Mouse (Mus musculus) heart, embryonic 11.5 days (tissue): Measurements from ENCODE around the gene Psen2. TPM values are rescaled to one million over a fixed set of nuclear protein-coding genes. Genes with fewer than 3 reads are reported as not detected.

Source experiments
- ATAC-seq: fragments of 200-750 bp; cut with Nextera tagmentation; replicated peaks from 2 replicates; pipeline ENCODE4 v1.8.0; 2017; ENCODE audit warnings: moderate library complexity; ENCODE audit not compliant: insufficient number of reproducible peaks, low FRiP score, low TSS enrichment
- H3K27ac ChIP-seq: fragments of 300-500 bp; sonication (generic); 2 replicates; pipeline ENCODE4 v1.5.1; 2014; ENCODE audit warnings: mild to moderate bottlenecking, low read depth, low read length
- H3K27me3 ChIP-seq: fragments of 300-500 bp; sonication (generic); 2 replicates; pipeline ENCODE4 v1.6.1; 2014; ENCODE audit warnings: mild to moderate bottlenecking, low read length, mixed read lengths; ENCODE audit not compliant: control insufficient read depth, insufficient read depth
- H3K36me3 ChIP-seq: fragments of 300-500 bp; sonication (generic); 2 replicates; pipeline ENCODE4 v1.6.1; 2014; ENCODE audit warnings: mild to moderate bottlenecking, low read length, moderate library complexity, mixed read lengths; ENCODE audit not compliant: control insufficient read depth, insufficient read depth
- H3K4me1 ChIP-seq: fragments of 300-500 bp; sonication (generic); 2 replicates; pipeline ENCODE4 v1.6.1; 2014; ENCODE audit warnings: low read length; ENCODE audit not compliant: control insufficient read depth, insufficient read depth
- H3K4me2 ChIP-seq: fragments of 300-500 bp; sonication (generic); 2 replicates; pipeline ENCODE4 v1.6.1; 2014; ENCODE audit warnings: mild to moderate bottlenecking, moderate library complexity
- H3K4me3 ChIP-seq: fragments of 300-500 bp; sonication (generic); 2 replicates; pipeline ENCODE4 v1.5.1; 2014; ENCODE audit warnings: low read depth, low read length
- H3K9ac ChIP-seq: fragments of 300-500 bp; sonication (generic); 2 replicates; pipeline ENCODE4 v1.6.1; 2014; ENCODE audit warnings: mild to moderate bottlenecking, low read depth, low read length, moderate library complexity
- H3K9me3 ChIP-seq: fragments of 300-500 bp; sonication (generic); replicated peaks from 2 replicates; pipeline ENCODE4 v1.6.1; 2016; ENCODE audit warnings: low read length; ENCODE audit not compliant: control insufficient read depth
- WGBS: fragments of 180-500 bp; shearing (Covaris S2); extraction: QIAGEN DNeasy Blood & Tissue Kit; methylation state at CpG from one replicate; pipeline ENCODE4 v1.1.7; 2014; ENCODE audit not compliant: insufficient replicate concordance; 5-methylcytosine and 5-hydroxymethylcytosine counted together
- polyA plus RNA-seq: library from polyadenylated mRNA; unstranded; fragments of >200 nt; fragmentation: Nextera tagmentation; extraction: Ambion mirVana; gene quantifications from 2 replicates; pipeline ENCODE4 v1.2.1, GENCODE M21; 2014

The Psen2 gene
- polyA plus RNA-seq, 1 experiment from 2014 or later = 14.7 TPM

- no peaks in the 10 kb centered on the region for H3K4me1 ChIP-seq
- WGBS = 82% methylated on average over 9 of the region's 9 CpGs
Measured at GRCm38 (mm10) chr1:180210781-180211271, 52.4 kb downstream of the Psen2 start.

GRCm38 (mm10) chr1:180210031-180210432, 53.2 kb downstream of the Psen2 start:
- no peak for ATAC-seq
- Histone ChIP-seq H3K4me1 (no peaks in the 10 kb centered on the region), H3K36me3 (no peaks in the 10 kb centered on the region), H3K27me3 (no peaks in the 10 kb centered on the region), H3K4me2 (no peak overlapping the region), H3K9ac (no peak overlapping the region), H3K9me3 (no peaks in the 10 kb centered on the region), H3K27ac (no peak overlapping the region), H3K4me3 (no peak overlapping the region)
- 49% methylated on average over 4 of the region's 4 CpGs for WGBS

More at GRCm38 (mm10) chr1:180210781-180211271, 52.4 kb downstream of the Psen2 start:
- no peaks in the 10 kb centered on the region for H3K27me3 ChIP-seq
- H3K36me3 ChIP-seq = no peaks in the 10 kb centered on the region
- no peak overlapping the region for H3K9ac ChIP-seq
- H3K27ac ChIP-seq = no peak overlapping the region
- H3K4me2 ChIP-seq = no peak overlapping the region
- H3K9me3 ChIP-seq = no peaks in the 10 kb centered on the region
- H3K4me3 ChIP-seq = no peak overlapping the region
- ATAC-seq = no peak

GRCm38 (mm10) chr1:180208370-180208769, 54.9 kb downstream of the Psen2 start:
- no peak overlapping the region for H3K27ac ChIP-seq
- no peak overlapping the region for H3K4me3 ChIP-seq
- H3K36me3 ChIP-seq = no peaks in the 10 kb centered on the region
- ATAC-seq = no peak
- H3K9ac ChIP-seq = no peak overlapping the region
- H3K4me2 ChIP-seq = no peak overlapping the region
- no peaks in the 10 kb centered on the region for H3K27me3 ChIP-seq
- no peaks in the 10 kb centered on the region; the same call in 1 of the 2 replicates for H3K9me3 ChIP-seq
- 57% methylated on average over 3 of the region's 3 CpGs for WGBS
- H3K4me1 ChIP-seq = no peaks in the 10 kb centered on the region

GRCm38 (mm10) chr1:180200722-180201121, 62.5 kb downstream of the Psen2 start:
- H3K4me3 ChIP-seq = no peak overlapping the region
- WGBS = 66% methylated on average over 5 of the region's 5 CpGs

GRCm38 (mm10) chr1:180199715-180200050, 63.6 kb downstream of the Psen2 start:
- Histone ChIP-seq H3K4me3 (no peak overlapping the region), H3K4me1 (peaks cover 4% of the 10 kb centered on the region; the same call in 1 of the 2 replicates), H3K27ac (no peak overlapping the region), H3K36me3 (no peaks in the 10 kb centered on the region), H3K4me2 (no peak overlapping the region), H3K9me3 (no peaks in the 10 kb centered on the region; the same call in 1 of the 2 replicates), H3K27me3 (no peaks in the 10 kb centered on the region), H3K9ac (no peak overlapping the region)
- WGBS = 50% methylated on average over 4 of the region's 4 CpGs
- no peak for ATAC-seq

More at GRCm38 (mm10) chr1:180200722-180201121, 62.5 kb downstream of the Psen2 start:
- Histone ChIP-seq H3K9me3 (no peaks in the 10 kb centered on the region; the same call in 1 of the 2 replicates), H3K9ac (no peak overlapping the region), H3K4me2 (no peak overlapping the region), H3K36me3 (no peaks in the 10 kb centered on the region), H3K27ac (no peak overlapping the region), H3K4me1 (no peaks in the 10 kb centered on the region), H3K27me3 (no peaks in the 10 kb centered on the region)
- ATAC-seq = no peak

- H3K9ac ChIP-seq = no peak within 1 kb of the TSS
- H3K4me2 ChIP-seq = no peak within 1 kb of the TSS
- H3K27ac ChIP-seq = no peak within 1 kb of the TSS
- no peaks in the 10 kb centered on the region for H3K27me3 ChIP-seq
- H3K36me3 ChIP-seq = no peaks in the 10 kb centered on the region
- ATAC-seq = no peak
- H3K4me1 ChIP-seq = peaks cover 5% of the 10 kb centered on the region; the same call in 1 of the 2 replicates
- no peaks in the 10 kb centered on the region for H3K9me3 ChIP-seq
- WGBS = 52% methylated on average over 4 of the region's 4 CpGs
- no peak within 1 kb of the TSS for H3K4me3 ChIP-seq
Measured at GRCm38 (mm10) chr1:180198959-180199714, 64.1 kb downstream of the Psen2 start, which contains the start of gene Coq8a. Coq8a (minus strand) TSS chr1:180199602.

GRCm38 (mm10) chr1:180197956-180198355, 65.3 kb downstream of the Psen2 start:
- peaks cover 7% of the 10 kb centered on the region; the same call in 1 of the 2 replicates for H3K4me1 ChIP-seq
- H3K36me3 ChIP-seq = no peaks in the 10 kb centered on the region
- no peak for ATAC-seq
- no peak overlapping the region for H3K4me3 ChIP-seq
- H3K27me3 ChIP-seq = no peaks in the 10 kb centered on the region
- 75% methylated on average over 3 of the region's 3 CpGs for WGBS
- H3K9ac ChIP-seq = no peak overlapping the region
- no peak overlapping the region for H3K4me2 ChIP-seq
- H3K27ac ChIP-seq = no peak overlapping the region
- H3K9me3 ChIP-seq = no peaks in the 10 kb centered on the region

GRCm38 (mm10) chr1:180196508-180196907, 66.7 kb downstream of the Psen2 start:
- Histone ChIP-seq H3K4me1 (peaks cover 7% of the 10 kb centered on the region; the same call in 1 of the 2 replicates), H3K36me3 (no peaks in the 10 kb centered on the region), H3K9ac (no peak overlapping the region), H3K4me2 (peak overlapping the region; percentile 93), H3K9me3 (no peaks in the 10 kb centered on the region), H3K27me3 (no peaks in the 10 kb centered on the region), H3K4me3 (no peak overlapping the region), H3K27ac (no peak overlapping the region)
- ATAC-seq = no peak
- WGBS = 89% methylated on average over 9 of the region's 9 CpGs
